ENCODE assay signal across 23 mouse cellular contexts in genomic region chr11:64253517-64254385, GRCm38 (mm10).
"Had no signal": no experiment of that assay in that cellular context is flagged by ENCODE, and none has a peak within 500 bp of the region (broad histone marks: within the 10 kb centered on the region; RNA-seq: fewer than 3 reads in every experiment).

No protein-coding gene starts in this region.

- H3K4me1 ChIP-seq: kidney, embryonic 15.5 days; limb, embryonic 12.5 days; limb, embryonic 15.5 days; megakaryocyte, embryonic 14.5 days had no signal

- ATAC-seq: liver, postnatal 0 days; lung, postnatal 0 days; midbrain, embryonic 13.5 days; midbrain, embryonic 16.5 days had no signal

- H3K36me3 ChIP-seq: kidney, embryonic 15.5 days; limb, embryonic 12.5 days; limb, embryonic 15.5 days; midbrain, embryonic 10.5 days; midbrain, embryonic 13.5 days had no signal

- DNase-seq: kidney, adult 8-10 months; kidney, postnatal 10 days; kidney, postnatal 36 days; left cerebral cortex, postnatal 4 days; liver, postnatal 0 days; lung, embryonic 14.5 days; right cerebral cortex, adult 18-20 months; right cerebral cortex, postnatal 14 days; right cerebral cortex, postnatal 4 days; thymus, adult 2 months; thymus, postnatal 14 days had no signal

- H3K27me3 ChIP-seq: kidney, embryonic 15.5 days; limb, embryonic 12.5 days; limb, embryonic 15.5 days; megakaryocyte, embryonic 14.5 days; midbrain, embryonic 13.5 days had no signal

- H3K9me3 ChIP-seq: kidney, embryonic 15.5 days; limb, embryonic 12.5 days; limb, embryonic 15.5 days; midbrain, embryonic 10.5 days; midbrain, embryonic 13.5 days had no signal

- H3K27ac ChIP-seq: kidney, embryonic 15.5 days; limb, embryonic 12.5 days; limb, embryonic 15.5 days; liver, embryonic 14.5 days; macrophage; midbrain, embryonic 10.5 days; midbrain, embryonic 13.5 days; stomach, postnatal 0 days had no signal

- H3K4me3 ChIP-seq: kidney, embryonic 15.5 days; limb, embryonic 12.5 days; limb, embryonic 15.5 days; megakaryocyte, embryonic 14.5 days; midbrain, embryonic 10.5 days; midbrain, embryonic 13.5 days; myocyte had no signal
